Mouse (Mus musculus): ENCODE results near the gene Fchsd2.

DNA sequence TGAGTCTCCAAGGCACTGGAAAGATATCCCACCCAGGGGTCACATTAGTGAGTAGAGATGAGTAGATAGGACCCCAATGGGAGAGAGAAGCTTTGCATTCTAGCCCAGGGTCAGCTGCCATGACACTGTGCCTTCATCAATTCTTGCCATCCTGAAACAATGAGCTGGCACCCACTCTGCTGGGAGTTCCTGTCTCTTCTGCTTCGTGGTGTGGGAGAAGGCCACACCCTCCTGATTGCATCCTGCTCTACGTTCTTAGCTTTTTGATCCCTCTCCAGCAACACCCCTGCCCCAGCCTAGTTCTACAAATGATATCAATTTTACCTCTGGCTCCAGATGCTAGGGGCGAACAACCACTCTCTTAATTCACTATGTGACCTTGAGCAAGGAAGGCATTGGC, 3.4 kb upstream of the Fchsd2 start:
- TF ChIP-seq CTCF (IDR thresholded peaks at IDR 0.05; ENCODE audit: low read depth, low read length) (no peak), TAL1 (conservative IDR thresholded peaks at IDR 0.05; ENCODE audit: low read depth, low read length) (no peak), GATA1 (IDR thresholded peaks at IDR 0.05; ENCODE audit: borderline replicate concordance, low read length) (no peak), POLR2AphosphoS5 (IDR thresholded peaks at IDR 0.05; ENCODE audit: insufficient replicate concordance, low read depth, low read length) (no peak)

Data from G1E (cell line).